Mouse (Mus musculus): Measurements from ENCODE around the gene Sympk.

GRCm38 (mm10) chr7:19086042-19086441 lies 61.9 kb downstream of the Sympk start:
- TF ChIP-seq CTCF (IDR thresholded peaks at IDR 0.05; ENCODE audit: extremely low read depth, insufficient read length, insufficient replicate concordance, low read depth, low read length) (no peak), POLR2A (IDR thresholded peaks at IDR 0.05; ENCODE audit: low read depth, low read length) (no peak)
